Mouse (Mus musculus): Measurements from ENCODE around the gene Tenm4.

The Tenm4 gene

DNA sequence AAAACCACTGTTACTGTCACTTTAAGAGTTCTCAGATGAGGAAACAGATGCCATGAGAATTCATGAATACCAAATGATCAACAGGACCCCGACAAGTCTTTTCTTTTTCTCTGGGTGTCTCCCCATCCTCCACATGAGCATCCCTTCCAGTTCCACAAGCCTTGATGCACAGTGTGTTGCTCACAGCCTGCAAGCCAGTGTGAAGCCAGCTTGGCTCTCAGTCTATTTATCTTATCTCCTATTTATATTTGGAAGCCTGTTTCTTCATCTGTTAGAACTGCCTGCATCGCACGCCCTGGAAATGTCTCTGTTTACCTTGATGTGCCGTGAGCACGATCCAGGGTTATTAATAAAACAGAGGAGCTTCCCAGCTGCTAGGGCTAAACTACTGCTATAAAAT, 169.8 kb downstream of the Tenm4 start:
- peak in 1 of 2 experiments; percentile 40 for DNase-seq (ENCODE audit: low spot score in 2 of 2)

DNA sequence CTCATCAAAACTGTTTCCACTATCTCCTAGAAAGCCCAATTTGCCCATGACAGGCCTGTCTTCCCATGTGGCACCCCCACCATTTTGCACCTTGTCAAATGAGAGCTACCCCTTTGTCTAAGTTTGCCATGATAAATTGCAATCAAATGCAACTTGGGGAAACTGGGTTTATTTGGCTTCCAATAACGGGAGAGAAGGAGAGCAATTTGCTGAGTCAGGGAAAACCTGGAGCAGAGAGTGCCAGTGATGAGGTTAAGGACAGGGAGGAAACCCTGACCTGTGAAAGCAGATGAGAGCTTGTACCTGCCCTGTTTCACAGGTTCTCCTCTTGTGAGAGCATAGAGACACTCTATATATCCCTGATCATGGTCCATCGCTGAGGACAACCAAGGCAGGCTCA, 170.4 kb downstream of the Tenm4 start:
- DNase-seq (ENCODE audit: low spot score in 2 of 2), result no peak

DNA sequence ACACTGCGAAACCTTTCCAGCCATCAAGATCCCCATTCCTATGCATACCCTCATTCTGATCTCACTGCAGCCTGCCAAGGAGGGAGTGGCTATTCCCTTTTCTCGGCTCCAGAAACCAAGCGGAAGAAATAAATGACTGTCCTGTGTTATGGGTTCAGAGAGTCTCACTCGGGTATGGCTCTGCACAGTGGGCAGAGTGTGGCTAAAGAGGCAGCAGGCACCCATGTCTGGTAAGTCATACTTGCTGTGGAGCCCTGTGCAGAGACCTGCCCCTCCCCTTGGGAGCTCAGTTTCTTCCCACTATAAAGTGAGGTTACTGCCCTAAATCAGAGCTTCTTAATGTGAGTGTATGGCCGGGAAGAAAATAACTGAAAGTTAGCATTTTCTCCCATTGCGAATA, 171.9 kb downstream of the Tenm4 start:
- no peak for DNase-seq (ENCODE audit: low spot score in 2 of 2)

DNA sequence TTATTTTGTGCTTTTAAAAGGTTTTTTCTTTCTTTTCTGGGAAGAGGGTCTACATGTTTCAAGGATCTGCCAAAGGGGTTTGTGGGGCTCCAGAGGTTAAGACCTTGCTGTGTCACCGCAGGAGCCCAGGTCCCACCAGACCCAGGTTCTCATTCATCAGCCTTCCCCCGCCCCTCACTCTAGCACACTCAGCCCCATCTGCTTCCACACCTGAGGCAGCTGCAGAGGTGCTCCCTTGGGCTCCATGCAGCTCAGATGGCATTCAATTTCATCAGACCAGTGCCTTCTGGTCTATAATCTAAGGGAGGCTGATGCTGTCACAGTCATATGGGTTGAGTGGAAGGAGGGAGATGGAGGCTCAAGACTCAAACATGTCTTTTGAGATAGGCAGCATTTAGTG, 172.6 kb downstream of the Tenm4 start:
- no peak for DNase-seq (ENCODE audit: low spot score in 2 of 2)

DNA sequence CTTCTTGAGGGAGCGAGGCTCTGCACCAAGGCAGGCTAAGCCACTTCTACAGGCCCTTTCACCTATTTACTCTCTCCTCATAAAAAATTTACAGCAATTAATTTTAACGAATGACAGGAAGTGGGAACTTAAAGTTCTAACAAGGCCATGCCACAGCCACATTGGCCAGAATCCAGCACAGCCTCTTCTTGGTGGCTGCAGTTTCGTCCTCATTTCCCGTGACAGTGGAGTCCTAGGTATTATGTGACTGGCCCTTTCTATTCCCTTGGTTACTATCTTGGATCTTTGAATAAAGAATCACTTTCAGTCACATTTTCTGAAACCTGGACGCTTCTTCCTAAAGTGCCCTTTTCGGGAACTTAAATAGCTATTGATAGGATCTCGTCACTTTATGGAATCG, 181.6 kb downstream of the Tenm4 start:
- no peak for DNase-seq (ENCODE audit: low spot score in 2 of 2)

DNA sequence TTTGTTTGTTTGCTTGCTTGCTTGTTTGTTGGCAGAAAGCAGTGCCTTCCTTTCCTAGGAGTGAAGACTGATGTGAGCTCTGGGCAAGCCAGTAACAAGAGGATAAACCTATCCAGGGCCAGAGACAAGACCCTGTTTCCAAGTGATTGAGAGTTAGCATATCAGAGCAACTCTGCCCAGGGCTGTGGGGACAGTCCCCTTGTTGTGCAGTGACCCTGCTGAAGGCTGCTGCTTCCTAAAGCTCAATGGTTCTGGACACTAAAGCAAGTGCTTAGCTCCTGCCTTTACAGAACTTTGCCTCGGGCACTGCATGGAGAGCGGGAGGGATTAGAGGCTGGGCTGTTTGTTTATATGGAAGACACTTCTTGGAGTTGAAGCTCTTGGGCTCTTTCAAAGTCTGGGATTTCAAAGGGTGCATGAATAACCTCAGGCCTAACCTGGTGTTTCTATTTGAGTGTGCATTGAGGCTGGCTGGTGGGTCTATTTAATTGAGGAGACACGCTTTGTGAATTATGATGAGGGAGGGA, 185.3 kb downstream of the Tenm4 start:
- DNase-seq (ENCODE audit: low spot score in 2 of 2), result no peak

DNA sequence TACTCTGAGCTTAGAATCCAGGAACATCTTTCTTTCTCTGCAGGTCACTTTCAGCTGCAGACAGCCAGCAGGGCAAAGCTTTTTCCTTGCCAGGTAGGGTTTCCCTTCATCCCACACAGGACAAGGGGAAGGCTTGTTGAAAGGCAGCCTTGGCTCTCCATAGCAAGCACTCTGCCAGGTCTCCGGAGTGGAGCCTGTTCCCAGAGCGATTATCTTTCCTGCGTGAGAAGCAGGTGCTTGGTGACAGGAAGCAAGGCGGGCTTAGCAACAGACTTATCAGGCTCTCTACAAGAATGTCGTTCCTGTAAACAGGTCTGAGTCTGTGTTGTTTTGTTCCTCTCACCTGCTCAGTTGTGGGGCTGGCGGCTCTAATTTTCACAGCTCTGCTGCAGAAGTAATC, 186.5 kb downstream of the Tenm4 start:
- no peak for DNase-seq (ENCODE audit: low spot score in 2 of 2)

DNA sequence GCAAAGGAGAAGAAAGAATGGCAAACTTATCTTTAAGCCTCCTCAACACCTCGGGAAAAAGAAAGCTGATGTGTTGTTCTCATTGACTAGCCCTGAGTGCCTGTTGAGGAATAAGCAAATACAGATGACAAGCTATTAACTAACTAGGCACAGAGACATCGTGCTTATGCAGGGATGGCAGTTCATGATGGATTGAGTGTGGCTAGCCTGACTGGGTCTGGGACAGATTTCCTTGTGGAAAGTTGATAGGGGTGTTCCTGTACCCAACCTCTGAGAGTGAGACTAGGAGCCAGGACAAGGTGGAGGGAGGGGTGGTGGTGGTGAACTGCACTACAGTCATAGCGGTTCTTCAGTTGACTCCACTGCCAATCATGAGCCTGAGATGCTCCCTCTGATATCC, 192.3 kb downstream of the Tenm4 start:
- no peak for DNase-seq (ENCODE audit: low spot score in 2 of 2)

DNA sequence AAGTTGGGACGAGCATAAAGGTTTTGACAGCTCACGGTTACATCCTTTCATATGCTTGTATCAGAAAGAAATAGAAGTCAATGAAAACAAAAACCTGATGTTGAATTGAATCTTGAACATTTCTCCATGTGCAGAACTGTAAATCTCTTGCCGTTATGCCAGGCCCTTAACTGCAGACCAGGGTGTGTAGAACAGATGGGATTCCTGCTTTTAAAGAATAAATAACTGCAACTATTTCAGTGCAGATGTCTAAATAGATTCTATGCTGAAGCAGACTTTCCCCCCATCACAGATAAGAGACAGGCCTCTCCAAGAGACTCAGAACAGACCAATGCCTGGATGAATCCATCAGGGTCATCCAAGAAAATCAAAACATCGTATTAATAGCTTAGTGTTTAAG, 198.9 kb downstream of the Tenm4 start:
- DNase-seq (ENCODE audit: low spot score in 2 of 2), result no peak

DNA sequence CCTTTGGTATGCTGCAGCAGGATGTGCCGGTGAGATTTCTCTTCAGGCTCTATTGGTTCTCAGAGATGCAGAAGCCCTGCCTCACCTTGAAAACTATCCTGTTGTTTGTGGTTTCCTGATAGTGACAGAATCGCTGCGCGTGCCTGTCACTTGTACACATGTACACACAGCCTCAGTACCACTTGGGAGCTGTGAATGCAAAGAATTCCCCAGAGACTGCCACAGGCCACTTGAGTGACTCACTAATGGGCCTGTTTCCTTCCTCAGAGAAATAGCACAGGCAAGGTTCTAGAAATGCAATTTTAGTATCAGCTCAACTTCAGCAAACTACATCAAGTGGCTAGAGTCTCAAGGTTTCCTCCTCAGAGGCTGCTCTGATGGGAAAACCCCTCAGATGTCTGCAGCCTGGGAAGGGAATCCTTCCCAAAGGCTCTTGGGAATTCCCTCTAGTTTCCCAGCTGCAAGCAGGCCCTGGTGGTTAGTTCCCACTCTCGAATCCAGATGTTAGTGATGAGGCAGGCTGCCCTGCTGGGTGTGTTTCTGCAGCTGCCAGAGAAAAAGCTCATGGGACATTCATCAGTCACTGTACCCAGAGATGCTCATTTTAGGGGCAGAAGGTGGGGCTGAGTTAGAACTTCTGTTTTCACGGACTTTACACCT, 203.1 kb downstream of the Tenm4 start:
- DNase-seq (ENCODE audit: low spot score in 2 of 2), result no peak

DNA sequence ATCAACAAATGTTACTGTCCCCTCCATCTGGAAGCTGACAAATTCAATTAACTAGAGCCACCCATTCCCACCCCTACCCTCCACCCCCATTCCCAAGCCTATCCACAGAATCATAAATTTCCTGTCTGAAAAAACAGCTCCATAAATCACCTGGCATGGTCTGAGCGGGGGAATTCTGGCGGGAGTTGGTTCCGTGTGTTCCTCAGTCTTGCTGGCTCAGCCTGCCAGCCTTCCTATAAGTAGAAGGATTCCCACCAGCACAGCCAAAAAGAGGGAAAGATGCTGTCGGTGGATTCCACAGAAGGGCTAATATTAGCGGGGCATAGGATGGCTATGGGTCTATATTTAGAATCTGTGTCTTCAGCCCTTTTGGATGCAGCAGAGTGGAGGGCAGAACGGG, 204.5 kb downstream of the Tenm4 start:
- no peak for DNase-seq (ENCODE audit: low spot score in 2 of 2)

DNA sequence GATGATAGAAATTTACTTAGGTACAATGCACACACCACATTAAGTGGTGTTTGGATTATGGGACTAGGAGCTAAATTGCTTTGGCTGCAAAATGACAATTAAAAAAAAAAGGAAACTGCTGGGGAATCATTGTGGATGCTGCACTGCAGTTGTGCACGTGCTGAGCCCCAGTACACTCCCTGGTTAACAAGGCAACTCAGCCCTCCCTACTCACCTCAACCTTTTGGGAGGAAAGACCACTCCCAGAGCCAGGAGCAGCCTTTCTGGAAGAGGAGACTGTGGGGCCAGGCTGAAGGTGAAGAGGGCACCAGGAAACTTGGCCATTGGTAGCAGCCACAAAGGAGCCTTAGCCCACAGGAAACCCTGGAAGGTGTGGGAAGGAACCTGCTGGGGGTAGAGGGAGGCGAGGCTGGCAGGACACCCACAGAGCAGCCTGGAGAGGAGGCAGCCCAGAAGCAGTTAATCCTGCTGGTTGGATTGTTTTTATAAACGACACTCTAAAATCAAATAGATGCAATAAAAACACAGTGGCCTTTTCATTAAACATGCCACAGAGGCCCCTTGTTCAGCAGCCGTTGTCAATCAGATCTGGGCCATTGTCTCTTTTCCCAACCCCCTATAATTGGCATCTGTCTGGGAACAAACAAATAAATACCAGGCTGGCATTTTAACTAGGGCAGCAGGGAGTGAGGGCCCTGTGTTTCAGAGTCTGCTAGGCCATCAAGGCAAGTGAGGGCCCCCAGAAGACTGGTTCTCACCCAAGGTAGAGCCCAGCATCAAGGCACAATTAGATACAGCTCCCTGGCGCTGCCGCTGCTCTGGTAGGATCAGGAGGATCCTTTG, 212.9 kb downstream of the Tenm4 start:
- no peak for DNase-seq (ENCODE audit: low spot score in 2 of 2)

DNA sequence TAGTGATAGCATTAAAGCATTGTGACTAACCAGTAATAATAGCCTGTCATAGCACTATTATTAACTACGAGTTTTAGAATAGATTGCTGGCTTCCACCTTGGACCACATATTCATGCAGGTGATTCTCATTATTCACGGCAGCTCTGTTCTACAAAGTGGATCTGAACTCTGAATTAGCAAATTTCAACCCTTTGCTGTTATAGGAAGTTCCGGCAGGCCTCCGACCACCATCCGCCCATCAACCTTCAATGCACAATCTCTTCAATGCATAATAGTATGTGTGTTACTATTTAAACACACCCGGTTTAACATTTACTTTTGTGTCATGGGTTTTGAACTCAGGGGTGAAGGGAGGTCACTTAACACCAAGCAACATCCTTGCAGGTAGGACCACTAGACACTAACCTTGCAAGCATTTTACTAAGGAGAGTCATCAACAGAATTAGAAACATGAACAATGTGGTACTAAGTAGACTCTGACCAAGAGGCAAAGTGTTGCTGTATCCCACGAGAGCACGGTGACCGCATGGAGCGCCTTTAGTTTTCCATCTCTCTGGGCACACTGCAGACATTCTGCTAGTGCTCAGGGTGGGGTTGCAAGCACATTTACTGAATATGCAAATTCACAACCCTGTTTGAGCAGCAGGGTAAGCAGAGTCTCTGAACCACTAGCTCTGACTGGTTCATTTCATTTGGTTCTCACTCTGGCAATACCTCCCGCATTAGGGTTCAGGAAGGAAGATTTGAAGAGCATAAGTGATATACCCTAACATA, 213.9 kb downstream of the Tenm4 start:
- no peak for DNase-seq (ENCODE audit: low spot score in 2 of 2)

DNA sequence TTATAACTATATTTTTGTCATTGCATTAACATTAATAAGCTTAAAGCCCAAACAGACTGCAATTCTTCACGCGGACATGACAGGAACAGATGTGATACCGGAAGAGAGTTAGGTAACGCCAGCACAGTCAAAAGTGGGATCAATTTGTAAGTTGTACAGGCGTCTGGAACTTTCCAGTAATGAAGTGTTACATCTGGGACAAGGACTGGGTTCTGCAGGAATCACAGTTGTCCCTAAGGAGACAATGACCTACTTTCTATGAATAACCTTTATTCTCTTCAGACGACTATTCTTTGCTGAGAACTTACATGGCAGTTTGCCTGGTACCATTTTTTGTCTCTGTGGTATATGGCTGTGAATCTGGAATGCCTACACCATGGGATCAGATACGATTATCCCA, 214.8 kb downstream of the Tenm4 start:
- no peak for DNase-seq (ENCODE audit: low spot score in 2 of 2)

DNA sequence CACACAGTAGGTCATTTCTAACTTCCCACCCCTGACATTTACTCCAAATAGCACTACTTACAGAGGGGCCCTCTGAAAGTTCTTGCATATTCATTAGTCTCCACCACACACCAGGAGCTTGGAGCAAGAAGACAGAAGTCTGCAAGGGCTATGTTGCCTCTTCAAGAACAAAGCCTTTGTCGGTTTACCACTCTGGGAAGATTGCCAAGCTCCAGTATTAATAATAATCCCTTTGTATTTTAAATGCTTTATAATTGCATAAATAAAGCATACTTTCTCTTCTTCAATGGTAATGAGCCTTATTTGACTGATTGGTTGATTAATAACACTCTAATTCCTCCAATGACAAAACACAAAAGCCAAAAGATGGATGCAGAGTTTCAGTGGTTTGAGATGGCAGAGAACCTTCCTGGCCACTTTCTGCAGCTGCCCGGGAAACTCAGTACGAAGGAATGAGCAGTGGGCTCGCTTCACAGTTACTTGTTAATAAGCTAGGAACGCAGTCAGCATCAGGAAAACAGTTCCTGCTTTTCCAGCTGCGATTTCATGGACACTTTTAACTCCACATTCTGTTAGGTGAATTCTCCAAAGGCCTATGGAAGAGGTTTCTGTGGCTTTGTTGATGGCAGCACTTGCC, 219.1 kb downstream of the Tenm4 start:
- no peak for DNase-seq (ENCODE audit: low spot score in 2 of 2)

DNA sequence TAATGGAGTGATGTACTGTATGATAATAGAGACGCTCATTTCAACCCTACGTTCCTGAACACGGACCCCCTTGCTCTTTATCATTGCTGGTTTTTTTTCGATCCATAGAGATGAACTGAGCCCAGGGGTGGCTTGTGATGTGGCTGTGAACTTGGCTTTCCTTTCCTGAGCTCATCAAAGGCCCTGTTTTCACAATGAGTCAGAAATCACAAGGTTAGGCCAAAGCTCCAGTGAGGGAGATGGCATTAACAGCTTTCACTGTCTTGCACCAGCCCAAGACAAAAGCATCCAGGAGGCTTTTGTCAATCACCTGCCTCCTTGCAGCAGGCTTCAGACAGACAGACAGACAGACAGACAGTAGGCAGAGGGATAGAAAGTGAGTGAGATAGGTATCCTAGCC, 219.8 kb downstream of the Tenm4 start:
- DNase-seq (ENCODE audit: low spot score in 2 of 2), result no peak

DNA sequence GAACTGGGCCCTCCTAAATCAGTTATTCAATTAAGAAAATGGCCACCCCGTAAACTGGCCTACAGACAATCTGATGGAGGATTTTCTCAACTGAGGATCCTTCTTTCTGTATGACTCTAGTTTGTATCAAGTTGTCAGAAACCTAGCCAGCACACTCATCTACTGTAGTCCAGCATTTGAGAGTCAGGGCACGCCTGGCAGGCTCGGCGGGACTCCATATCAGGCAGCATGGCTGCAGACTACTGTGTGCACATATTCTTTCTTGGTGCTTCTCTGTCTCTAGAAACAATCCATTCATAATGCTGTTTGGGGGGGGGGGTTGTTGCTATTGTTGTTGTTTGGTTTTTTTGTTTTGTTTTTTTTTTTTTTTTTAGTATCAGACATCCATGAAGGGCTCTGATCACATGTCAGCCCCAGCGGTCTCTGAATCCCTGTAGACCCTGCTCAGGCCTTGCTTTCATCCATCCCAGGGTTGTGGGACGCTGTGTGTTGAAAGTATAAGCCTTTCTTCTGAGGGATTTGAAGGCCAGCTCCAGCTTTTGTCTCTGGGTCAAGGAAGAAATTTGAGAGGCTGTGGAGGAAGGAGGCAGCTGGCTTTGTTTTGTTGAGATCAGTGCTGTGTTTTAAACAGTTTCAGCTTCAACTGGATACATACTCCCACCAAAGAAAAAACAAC, 220.9 kb downstream of the Tenm4 start:
- no peak for DNase-seq (ENCODE audit: low spot score in 2 of 2)

DNA sequence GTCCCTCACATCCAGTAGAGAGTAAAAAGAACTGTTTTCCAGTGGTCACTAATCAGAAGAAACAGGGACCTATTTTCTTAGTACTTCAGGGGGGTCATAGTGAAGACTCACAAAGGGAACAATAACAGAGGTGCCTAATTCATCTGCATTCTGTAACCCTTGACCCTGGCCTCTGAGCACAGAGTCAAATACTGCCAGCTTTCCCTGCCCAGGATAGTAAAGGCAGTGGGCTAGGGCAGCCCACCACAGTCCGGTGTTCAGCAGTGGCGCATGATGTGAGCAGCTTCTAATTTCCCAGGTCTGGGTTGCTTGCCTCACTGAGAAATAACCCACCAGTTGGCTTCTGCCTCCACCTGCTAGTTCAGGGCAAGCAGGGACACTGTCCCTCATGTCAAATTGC, 221.6 kb downstream of the Tenm4 start:
- no peak for DNase-seq (ENCODE audit: low spot score in 2 of 2)

DNA sequence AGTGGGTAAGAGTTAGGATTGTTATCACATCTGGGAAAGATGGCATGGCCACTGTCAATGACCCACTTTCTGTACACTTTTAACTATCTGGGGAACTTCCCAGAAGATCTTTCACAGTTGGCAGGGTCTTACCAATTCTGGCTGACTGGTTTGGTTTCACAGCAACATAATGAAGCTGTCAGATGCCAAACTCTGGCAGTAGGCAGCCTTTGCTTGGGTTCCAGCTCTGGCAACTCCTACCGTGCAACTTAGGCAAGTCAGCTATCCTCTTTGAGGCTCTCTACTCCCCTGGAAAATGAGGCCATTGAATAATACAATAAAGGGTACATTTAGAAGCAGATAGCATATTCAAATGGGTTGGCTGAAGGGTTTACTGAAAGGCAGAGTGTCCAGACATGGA, 226.9 kb downstream of the Tenm4 start:
- no peak for DNase-seq (ENCODE audit: low spot score in 2 of 2)

DNA sequence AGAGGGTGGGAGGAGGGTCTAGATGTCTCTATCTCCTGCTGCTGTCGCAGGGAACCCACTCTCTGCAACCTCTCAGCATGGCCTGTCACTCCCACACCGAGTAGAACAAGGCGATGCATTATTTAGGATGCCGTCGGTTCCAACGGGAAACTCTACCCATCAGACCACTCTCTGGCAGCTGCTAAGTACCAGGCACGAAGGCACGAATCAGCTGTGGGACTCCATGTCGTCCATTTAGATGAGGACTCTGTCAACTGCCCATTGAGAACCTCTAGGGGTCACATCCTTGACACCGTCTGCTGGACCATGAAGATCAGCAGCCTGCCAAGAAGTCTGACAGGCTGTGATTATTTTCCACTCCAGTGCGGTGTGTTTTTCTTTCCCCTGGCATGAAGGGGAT, 229.4 kb downstream of the Tenm4 start:
- no peak for DNase-seq (ENCODE audit: low spot score in 2 of 2)

DNA sequence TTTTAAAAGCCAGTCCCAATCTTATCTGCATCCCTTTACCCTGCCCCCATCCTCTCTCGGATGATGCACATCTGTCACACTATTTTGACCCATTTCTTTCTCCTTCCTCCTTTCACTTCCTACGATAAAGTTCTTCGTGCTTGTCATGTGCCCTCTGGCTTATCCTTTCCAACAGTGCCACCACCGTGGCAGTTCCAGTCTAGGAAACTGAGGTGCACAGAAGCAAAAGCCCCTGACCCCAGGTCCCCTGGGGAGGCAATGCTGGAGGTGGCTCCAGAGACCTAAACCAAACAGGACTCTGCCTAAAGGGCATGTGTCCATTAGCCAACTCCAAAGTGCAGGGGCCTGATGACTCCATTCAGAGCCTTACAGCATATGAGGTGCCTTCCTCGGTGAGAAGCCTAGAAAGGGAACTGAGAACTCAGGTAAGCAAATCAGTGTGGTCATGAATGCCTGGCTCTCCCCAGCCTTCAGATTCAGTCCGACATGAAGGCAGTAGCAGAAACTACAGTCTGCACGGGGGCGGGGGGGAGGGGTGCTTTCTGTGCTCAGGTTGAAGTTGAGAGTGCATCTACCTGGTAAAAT, 235.7 kb downstream of the Tenm4 start:
- DNase-seq (ENCODE audit: low spot score in 2 of 2), result no peak

Data from right cerebral cortex, postnatal 36 days (tissue).